Mouse (Mus musculus) heart, embryonic 15.5 days (tissue): ENCODE measurements at regions not wholly inside any gene's neighbourhood (a gene's known extent, or its start where the extent isn't known, plus 50 kb on each side); places are given as distances from the start of the nearest gene placed in this dataset.

Source experiments
- ATAC-seq: fragments of 200-750 bp; cut with Nextera tagmentation; replicated peaks from 2 replicates; pipeline ENCODE4 v1.8.0; 2017; ENCODE audit warnings: low read depth, moderate TSS enrichment; ENCODE audit not compliant: insufficient number of reproducible peaks, insufficient read depth, low FRiP score
- H3K27ac ChIP-seq: fragments of 300-500 bp; sonication (generic); 2 replicates; pipeline ENCODE4 v1.5.1; 2015; ENCODE audit warnings: mild to moderate bottlenecking, inconsistent platforms
- H3K27me3 ChIP-seq: fragments of 300-500 bp; sonication (generic); 2 replicates; pipeline ENCODE4 v1.6.1; 2015; ENCODE audit warnings: inconsistent platforms
- H3K36me3 ChIP-seq: fragments of 300-500 bp; sonication (generic); 2 replicates; pipeline ENCODE4 v1.6.1; 2015; ENCODE audit warnings: mild to moderate bottlenecking, inconsistent platforms
- H3K4me1 ChIP-seq: fragments of 300-500 bp; sonication (generic); replicated peaks from 2 replicates; pipeline ENCODE4 v1.6.1; 2015; ENCODE audit warnings: inconsistent platforms
- H3K4me2 ChIP-seq: fragments of 300-500 bp; sonication (generic); 2 replicates; pipeline ENCODE4 v1.6.1; 2015; ENCODE audit warnings: inconsistent platforms, mild to moderate bottlenecking, moderate library complexity
- H3K4me3 ChIP-seq: fragments of 300-500 bp; sonication (generic); 2 replicates; pipeline ENCODE4 v1.5.1; 2015; ENCODE audit warnings: mild to moderate bottlenecking, inconsistent platforms
- H3K9ac ChIP-seq: fragments of 300-500 bp; sonication (generic); 2 replicates; pipeline ENCODE4 v1.6.1; 2015; ENCODE audit warnings: mild to moderate bottlenecking, inconsistent platforms
- H3K9me3 ChIP-seq: fragments of 300-500 bp; sonication (generic); replicated peaks from 2 replicates; pipeline ENCODE4 v1.6.1; 2016; ENCODE audit warnings: inconsistent platforms
- WGBS: fragments of 180-500 bp; shearing (Covaris S2); methylation state at CpG from one replicate; pipeline ENCODE4 v1.1.7; 2015; ENCODE audit warnings: mixed read lengths; 5-methylcytosine and 5-hydroxymethylcytosine counted together

DNA sequence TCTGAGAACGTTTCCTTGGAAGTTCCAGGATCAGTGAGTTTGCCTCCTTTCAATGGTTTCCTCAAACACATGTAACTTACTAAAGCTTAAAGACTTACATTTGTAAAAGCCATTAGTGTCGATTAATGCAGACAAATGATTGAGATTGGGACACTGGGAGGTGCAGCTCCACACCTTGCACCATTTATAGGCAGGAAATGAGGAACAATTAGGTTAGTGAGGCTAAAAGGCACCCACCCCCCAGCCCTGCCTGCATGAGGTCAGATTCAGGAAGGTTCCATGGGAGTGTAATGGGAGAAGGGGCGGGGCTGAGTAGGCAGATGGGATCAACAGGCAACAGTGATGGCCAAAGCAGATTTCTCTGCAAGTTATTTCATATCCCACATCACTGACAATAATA is 131.1 kb upstream of the Gm12728 start:
- H3K9ac ChIP-seq = no peak overlapping the region
- no peak overlapping the region for H3K27ac ChIP-seq
- H3K4me1 ChIP-seq = no peaks in the 10 kb centered on the region
- H3K4me2 ChIP-seq = no peak overlapping the region
- ATAC-seq = no peak
- no peaks in the 10 kb centered on the region for H3K9me3 ChIP-seq
- no peaks in the 10 kb centered on the region for H3K27me3 ChIP-seq
- WGBS = 66% methylated on average over 3 of the region's 3 CpGs
- H3K36me3 ChIP-seq = no peaks in the 10 kb centered on the region
- no peak overlapping the region for H3K4me3 ChIP-seq

DNA sequence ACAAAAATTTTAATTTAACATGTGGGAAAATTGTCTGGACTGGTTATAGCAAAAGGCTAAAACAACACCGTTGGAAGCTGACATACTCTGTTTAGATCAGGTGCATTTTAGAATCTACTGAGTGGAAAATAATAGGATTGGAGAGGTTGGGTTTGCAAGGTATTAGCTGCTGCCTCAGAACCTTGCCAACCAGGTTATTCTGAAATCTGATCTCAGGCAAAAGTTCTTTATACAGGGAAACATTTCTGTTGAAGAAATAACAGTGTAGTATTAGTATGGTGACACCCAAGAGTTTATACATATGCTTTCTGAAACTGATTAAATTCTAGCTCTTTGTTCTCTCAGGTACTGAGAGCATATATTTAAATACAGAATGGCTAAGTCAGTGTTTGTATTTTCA is 113.0 kb upstream of the Gm12728 start:
- no peak overlapping the region for H3K9ac ChIP-seq
- H3K4me2 ChIP-seq = no peak overlapping the region
- H3K4me1 ChIP-seq = no peaks in the 10 kb centered on the region
- no peaks in the 10 kb centered on the region for H3K27me3 ChIP-seq
- H3K4me3 ChIP-seq = no peak overlapping the region
- H3K36me3 ChIP-seq = no peaks in the 10 kb centered on the region
- no peak for ATAC-seq
- H3K9me3 ChIP-seq = no peaks in the 10 kb centered on the region
- 69% methylated on average over 1 of the region's 1 CpGs for WGBS
- H3K27ac ChIP-seq = no peak overlapping the region

DNA sequence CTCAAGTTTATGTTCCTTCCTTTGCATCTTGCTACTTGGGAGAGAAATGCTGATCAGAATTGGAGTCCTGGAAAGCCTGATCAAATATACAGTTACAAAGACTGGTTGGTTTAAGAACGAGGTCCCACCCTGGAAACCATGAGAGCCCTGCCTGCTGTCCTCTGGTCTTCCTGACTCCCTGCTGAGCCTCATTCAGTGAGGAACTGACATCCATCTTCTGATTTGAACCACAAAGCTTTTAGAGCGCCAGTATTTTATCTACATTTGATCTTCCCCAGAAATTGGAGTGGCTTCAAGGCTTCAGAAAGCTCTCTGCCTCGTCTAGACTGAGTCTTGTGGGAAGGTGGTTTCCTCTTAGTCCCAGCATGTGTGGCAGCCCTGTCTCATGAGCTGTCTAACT is 99.0 kb upstream of the Gm12728 start:
- no peak for ATAC-seq
- H3K27ac ChIP-seq = no peak overlapping the region
- H3K4me2 ChIP-seq = no peak overlapping the region
- no peaks in the 10 kb centered on the region for H3K27me3 ChIP-seq
- no peaks in the 10 kb centered on the region for H3K4me1 ChIP-seq
- no peaks in the 10 kb centered on the region for H3K36me3 ChIP-seq
- no peak overlapping the region for H3K9ac ChIP-seq
- H3K4me3 ChIP-seq = no peak overlapping the region
- H3K9me3 ChIP-seq = no peaks in the 10 kb centered on the region
- 18% methylated on average over 3 of the region's 3 CpGs for WGBS

DNA sequence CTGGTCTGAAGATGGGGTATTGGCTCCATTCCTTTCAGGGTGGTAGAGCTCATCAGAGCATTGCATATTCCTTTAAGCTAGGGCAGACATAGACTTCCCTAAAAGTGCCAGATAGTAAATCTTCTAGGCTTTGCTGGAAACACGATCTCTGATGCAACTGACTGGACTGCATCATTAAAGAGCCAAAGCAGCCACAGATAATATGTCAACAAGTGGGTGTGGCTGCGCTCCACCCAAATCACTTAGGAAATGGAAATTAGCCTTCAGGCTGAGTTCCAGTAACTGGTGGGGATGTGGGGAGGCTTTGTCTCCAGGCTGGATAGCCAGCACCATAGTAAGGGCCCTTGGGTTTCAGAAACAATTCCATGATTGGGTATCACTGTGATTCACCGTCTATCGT is 97.3 kb upstream of the Gm12728 start:
- Histone ChIP-seq H3K9ac (no peak overlapping the region), H3K4me1 (no peaks in the 10 kb centered on the region), H3K4me2 (no peak overlapping the region), H3K36me3 (no peaks in the 10 kb centered on the region), H3K4me3 (no peak overlapping the region), H3K9me3 (no peaks in the 10 kb centered on the region), H3K27ac (no peak overlapping the region), H3K27me3 (no peaks in the 10 kb centered on the region)
- 76% methylated on average over 4 of the region's 4 CpGs for WGBS
- no peak for ATAC-seq

DNA sequence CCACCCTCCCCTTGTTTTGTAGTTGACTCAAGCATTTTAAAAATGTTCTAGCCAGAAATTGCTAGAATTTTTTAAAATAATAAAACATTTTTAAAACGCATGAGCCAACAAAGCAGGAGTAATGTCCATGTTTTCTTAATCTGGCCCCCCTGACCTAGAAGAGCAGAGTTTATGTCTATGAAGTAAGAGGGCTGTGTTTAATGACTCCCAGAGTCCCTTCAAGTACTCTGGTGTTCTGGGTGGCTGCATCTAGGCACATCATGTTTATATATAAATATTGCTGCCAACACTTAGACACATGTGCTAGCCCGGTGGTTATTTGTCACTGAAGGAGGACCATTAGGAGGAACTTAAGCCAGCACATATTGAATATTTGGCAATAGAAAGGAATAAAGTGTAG is 93.8 kb upstream of the Gm12728 start:
- no peaks in the 10 kb centered on the region for H3K9me3 ChIP-seq
- no peak overlapping the region for H3K4me3 ChIP-seq
- no peak overlapping the region for H3K9ac ChIP-seq
- no peak overlapping the region for H3K27ac ChIP-seq
- H3K4me1 ChIP-seq = no peaks in the 10 kb centered on the region
- 69% methylated on average over 2 of the region's 2 CpGs for whole genome bisulfite sequencing
- no peak overlapping the region for H3K4me2 ChIP-seq
- H3K27me3 ChIP-seq = no peaks in the 10 kb centered on the region
- no peaks in the 10 kb centered on the region for H3K36me3 ChIP-seq
- ATAC-seq = no peak

DNA sequence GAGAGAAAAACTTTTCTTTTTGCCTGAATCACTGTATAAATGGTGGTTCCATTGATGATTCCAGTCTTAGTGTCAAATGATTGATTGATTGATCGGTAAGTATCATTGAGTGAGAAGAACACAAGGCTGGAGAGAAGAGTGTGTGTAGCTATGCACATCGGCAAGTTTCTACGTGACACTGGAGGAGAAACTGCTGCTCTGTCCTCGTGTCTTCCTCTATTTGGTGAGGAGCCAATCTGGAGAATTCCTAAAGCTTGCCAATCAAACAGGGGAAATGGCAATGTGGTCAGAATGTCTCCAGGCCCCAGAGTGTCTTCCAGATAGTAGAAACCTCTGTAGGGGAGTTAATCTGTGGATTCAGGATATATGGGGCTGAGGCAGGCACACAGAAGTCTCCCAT is 92.5 kb upstream of the Gm12728 start:
- Histone ChIP-seq H3K4me2 (no peak overlapping the region), H3K27ac (no peak overlapping the region), H3K4me1 (no peaks in the 10 kb centered on the region), H3K27me3 (no peaks in the 10 kb centered on the region), H3K9ac (no peak overlapping the region), H3K36me3 (no peaks in the 10 kb centered on the region), H3K4me3 (no peak overlapping the region), H3K9me3 (no peaks in the 10 kb centered on the region)
- ATAC-seq = no peak
- 82% methylated on average over 4 of the region's 4 CpGs for WGBS

DNA sequence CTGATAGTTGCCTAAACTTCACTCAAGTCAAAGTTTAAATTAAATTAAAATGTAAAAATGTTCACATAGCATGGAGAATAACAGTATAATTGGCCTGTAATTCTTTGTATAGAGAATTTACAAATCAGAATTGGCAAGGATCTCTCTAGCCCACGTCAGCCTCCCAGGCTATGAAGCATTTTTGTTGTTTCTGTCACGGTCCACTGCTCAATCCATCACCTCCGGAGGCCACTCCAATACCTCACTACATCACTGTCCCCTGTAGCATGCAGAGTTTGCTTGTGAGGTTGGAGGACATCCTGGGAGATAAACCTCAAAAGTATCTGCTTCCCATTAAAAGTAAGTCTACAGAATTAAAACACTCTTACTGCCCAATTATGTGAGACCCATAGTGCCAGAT is 87.6 kb upstream of the Gm12728 start:
- no peak overlapping the region for H3K4me3 ChIP-seq
- no peaks in the 10 kb centered on the region for H3K27me3 ChIP-seq
- WGBS = 86% methylated on average over 3 of the region's 3 CpGs
- H3K9me3 ChIP-seq = no peaks in the 10 kb centered on the region
- H3K9ac ChIP-seq = no peak overlapping the region
- no peak overlapping the region for H3K4me2 ChIP-seq
- no peaks in the 10 kb centered on the region for H3K4me1 ChIP-seq
- H3K27ac ChIP-seq = no peak overlapping the region
- H3K36me3 ChIP-seq = no peaks in the 10 kb centered on the region
- no peak for ATAC-seq

DNA sequence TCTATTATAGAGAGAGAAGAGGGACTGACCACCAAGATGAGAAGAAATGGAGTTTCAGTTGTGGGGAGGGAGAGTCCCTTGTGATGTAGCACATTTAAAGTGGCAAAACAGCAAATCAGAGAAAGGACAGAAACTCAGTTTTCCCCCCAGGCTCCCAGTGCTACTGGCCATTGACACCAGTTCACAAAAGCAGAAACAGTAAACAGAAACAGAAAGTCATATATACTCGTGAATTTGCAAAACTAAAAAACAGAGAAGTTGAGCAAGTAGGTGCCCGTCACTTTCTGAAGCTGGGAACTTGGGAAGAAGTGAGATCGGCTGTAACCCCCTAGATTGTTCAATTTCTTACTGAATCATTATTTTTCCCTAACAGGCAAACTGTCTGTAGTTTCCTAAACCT is 86.3 kb upstream of the Gm12728 start:
- WGBS = 70% methylated on average over 3 of the region's 3 CpGs
- no peaks in the 10 kb centered on the region for H3K9me3 ChIP-seq
- ATAC-seq = no peak

DNA sequence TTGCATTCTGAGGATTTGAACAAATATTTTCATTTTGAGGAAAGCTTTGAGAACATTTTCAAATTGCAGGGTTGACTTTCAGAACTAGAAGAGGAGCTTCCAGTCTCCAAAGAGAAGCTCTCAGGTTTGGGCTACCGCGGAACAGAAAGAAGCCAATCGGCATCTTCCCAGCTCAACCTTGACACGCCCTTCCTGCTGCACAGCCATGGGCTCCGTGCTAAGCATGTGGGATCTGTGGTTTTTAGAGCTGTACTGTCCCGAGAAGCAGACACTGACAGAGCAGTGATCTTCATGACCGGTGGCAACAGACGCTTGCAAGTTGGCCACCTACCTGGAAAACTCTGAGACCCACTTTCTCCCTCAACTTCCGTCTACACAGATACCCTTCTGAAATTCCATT is 85.4 kb upstream of the Gm12728 start:
- Histone ChIP-seq H3K27ac (no peak overlapping the region), H3K4me3 (no peak overlapping the region), H3K9ac (no peak overlapping the region), H3K27me3 (no peaks in the 10 kb centered on the region), H3K4me2 (no peak overlapping the region), H3K36me3 (no peaks in the 10 kb centered on the region), H3K4me1 (no peaks in the 10 kb centered on the region), H3K9me3 (no peaks in the 10 kb centered on the region)
- 80% methylated on average over 9 of the region's 9 CpGs for WGBS
- ATAC-seq = no peak

More for the DNA sequence above, 86.3 kb upstream of the Gm12728 start:
- no peak overlapping the region for H3K4me2 ChIP-seq
- H3K36me3 ChIP-seq = no peaks in the 10 kb centered on the region
- no peak overlapping the region for H3K27ac ChIP-seq
- no peaks in the 10 kb centered on the region for H3K27me3 ChIP-seq
- no peak overlapping the region for H3K9ac ChIP-seq
- H3K4me1 ChIP-seq = no peaks in the 10 kb centered on the region
- no peak overlapping the region for H3K4me3 ChIP-seq

DNA sequence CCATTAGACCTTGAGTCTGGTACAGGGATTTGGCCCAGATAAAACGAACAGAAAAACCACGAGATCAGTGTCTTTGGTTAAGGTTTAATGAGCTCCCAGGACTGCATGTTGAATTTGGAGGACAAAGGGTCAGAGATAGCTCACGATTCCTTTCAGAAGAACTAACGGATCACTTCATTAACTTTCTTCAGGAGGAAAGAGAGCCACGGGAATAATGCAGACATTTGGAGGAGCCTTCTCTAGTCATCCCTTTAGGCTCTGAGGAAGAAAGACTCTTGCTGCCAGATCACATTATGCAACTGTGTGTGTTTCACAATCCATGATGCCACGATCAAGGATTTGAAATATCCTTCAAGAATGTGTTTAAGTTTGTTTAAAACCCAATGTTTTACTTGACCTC is 83.7 kb upstream of the Gm12728 start:
- Histone ChIP-seq H3K9me3 (no peaks in the 10 kb centered on the region), H3K27me3 (no peaks in the 10 kb centered on the region), H3K4me3 (no peak overlapping the region), H3K4me2 (no peak overlapping the region), H3K4me1 (no peaks in the 10 kb centered on the region), H3K36me3 (no peaks in the 10 kb centered on the region), H3K27ac (no peak overlapping the region), H3K9ac (no peak overlapping the region)
- ATAC-seq = no peak
- WGBS = 65% methylated on average over 6 of the region's 6 CpGs

DNA sequence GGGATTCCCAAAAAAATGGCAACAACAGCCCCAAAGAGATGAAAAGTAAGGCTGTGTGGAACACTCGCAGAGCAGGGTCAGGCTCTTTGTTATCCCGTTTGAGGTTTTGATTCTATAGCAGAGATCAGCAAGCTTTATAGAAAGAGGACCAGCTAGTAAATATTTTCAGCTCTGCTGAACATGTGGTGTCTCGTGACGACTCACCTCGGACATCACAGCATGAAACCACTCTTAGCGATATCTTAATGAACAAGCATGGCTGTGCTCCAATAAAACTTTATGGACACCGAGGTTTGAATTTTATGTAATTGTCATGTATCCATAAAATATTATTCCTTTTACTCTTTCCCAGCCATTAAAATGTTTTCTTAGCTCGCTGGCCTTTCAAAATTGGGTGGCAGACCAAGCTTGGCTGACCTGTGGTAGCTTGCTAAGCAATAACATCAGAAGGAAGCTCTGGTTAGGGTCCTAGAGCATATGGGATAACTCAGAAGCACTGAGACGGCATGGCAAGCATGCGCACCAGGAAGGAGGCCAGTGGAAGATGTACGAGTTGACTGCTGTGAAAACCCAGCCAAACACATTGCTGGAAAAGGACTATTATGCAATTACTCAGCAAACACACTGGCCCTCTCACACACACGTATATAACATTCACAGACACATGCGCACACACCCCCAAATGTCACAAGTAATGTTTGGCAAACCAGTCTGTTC is 81.4 kb upstream of the Gm12728 start:
- Histone ChIP-seq H3K4me1 (no peaks in the 10 kb centered on the region), H3K4me3 (no peak overlapping the region), H3K4me2 (no peak overlapping the region), H3K36me3 (no peaks in the 10 kb centered on the region), H3K9me3 (no peaks in the 10 kb centered on the region), H3K9ac (no peak overlapping the region), H3K27ac (no peak overlapping the region), H3K27me3 (no peaks in the 10 kb centered on the region)
- 74% methylated on average over 13 of the region's 13 CpGs for WGBS
- no peak for ATAC-seq

DNA sequence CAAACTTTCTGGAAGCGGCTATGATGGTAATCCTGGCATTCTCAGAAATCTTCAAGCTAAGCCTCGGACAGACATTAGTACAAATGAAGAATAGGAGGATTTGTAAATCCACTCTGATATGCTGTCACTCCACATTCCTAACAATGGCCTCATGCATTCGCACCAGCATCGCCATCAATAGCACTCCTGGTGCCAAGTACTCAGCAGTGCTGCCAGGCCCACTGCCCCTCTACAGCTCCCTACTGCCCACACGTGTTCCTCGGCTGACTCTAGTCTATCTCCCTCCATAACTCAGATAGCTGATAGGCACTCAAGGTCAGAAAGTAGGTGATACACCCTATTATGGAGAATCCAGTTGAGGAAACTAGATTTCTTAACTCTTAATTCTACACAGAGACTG is 75.7 kb upstream of the Gm12728 start:
- Histone ChIP-seq H3K4me2 (no peak overlapping the region), H3K36me3 (no peaks in the 10 kb centered on the region), H3K4me1 (no peaks in the 10 kb centered on the region), H3K4me3 (no peak overlapping the region), H3K27ac (no peak overlapping the region), H3K27me3 (no peaks in the 10 kb centered on the region), H3K9me3 (no peaks in the 10 kb centered on the region), H3K9ac (no peak overlapping the region)
- ATAC-seq = no peak
- WGBS = 79% methylated on average over 6 of the region's 6 CpGs
